Mouse (Mus musculus) liver, embryonic 12.5 days (tissue): ENCODE data around the gene Mitf. TPM values are rescaled to one million over a fixed set of nuclear protein-coding genes. Genes with fewer than 3 reads are reported as not detected.

Source experiments
- ATAC-seq: fragments of 200-750 bp; cut with Nextera tagmentation; 2 replicates; pipeline ENCODE4 v1.8.0; 2017; ENCODE audit warnings: moderate number of reproducible peaks, mild to moderate bottlenecking, moderate library complexity
- H3K27ac ChIP-seq: fragments of 300-500 bp; sonication (generic); 2 replicates; pipeline ENCODE4 v1.5.1; 2016; ENCODE audit warnings: mild to moderate bottlenecking
- H3K27me3 ChIP-seq: fragments of 300-500 bp; sonication (generic); replicated peaks from 2 replicates; pipeline ENCODE4 v1.6.1; 2016; ENCODE audit warnings: mild to moderate bottlenecking, moderate library complexity
- H3K36me3 ChIP-seq: fragments of 300-500 bp; sonication (generic); 2 replicates; pipeline ENCODE4 v1.6.1; 2016; ENCODE audit warnings: mild to moderate bottlenecking, moderate library complexity
- H3K4me1 ChIP-seq: fragments of 300-500 bp; sonication (generic); 2 replicates; pipeline ENCODE4 v1.6.1; 2016
- H3K4me2 ChIP-seq: fragments of 300-500 bp; sonication (generic); 2 replicates; pipeline ENCODE4 v1.6.1; 2016; ENCODE audit warnings: mild to moderate bottlenecking, moderate library complexity
- H3K4me3 ChIP-seq: fragments of 300-500 bp; sonication (generic); 2 replicates; pipeline ENCODE4 v1.5.1; 2016; ENCODE audit warnings: mild to moderate bottlenecking, moderate library complexity
- H3K9ac ChIP-seq: fragments of 300-500 bp; sonication (generic); 2 replicates; pipeline ENCODE4 v1.6.1; 2016; ENCODE audit warnings: mild to moderate bottlenecking, moderate library complexity
- H3K9me3 ChIP-seq: fragments of 300-500 bp; sonication (generic); replicated peaks from 2 replicates; pipeline ENCODE4 v1.6.1; 2016; ENCODE audit warnings: mild to moderate bottlenecking, moderate library complexity
- WGBS: fragments of 180-500 bp; shearing (Covaris S2); methylation state at CpG from one replicate; pipeline ENCODE4 v1.1.7; 2016; ENCODE audit not compliant: insufficient replicate concordance; 5-methylcytosine and 5-hydroxymethylcytosine counted together
- polyA plus RNA-seq: library from polyadenylated mRNA; unstranded; fragments of >200 nt; fragmentation: Nextera tagmentation; extraction: Ambion mirVana; gene quantifications from 2 replicates; pipeline ENCODE4 v1.2.1, GENCODE M21; 2016

Mitf gene
- polyA plus RNA-seq, 1 experiment from 2014 or later: 0.60 TPM

DNA sequence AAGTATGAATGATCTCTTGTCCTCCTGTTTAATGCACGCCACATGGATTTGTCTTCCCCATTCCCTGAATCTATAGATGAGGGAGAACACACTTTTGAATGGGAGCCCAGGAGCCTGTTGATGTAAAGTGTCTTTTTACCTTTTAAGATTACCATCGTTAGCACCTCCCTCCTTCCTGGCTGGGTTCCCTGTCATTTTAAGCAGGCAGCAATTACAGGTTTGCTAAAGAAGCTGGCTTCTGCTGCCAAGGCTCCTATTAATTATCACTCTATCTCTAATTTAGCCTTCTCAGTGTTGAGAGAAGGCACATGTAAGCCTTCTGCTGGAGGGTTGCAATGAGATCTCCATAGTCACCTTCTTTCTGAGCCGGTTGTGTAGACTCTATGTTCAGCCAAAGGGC lies 21.2 kb downstream of the Mitf start:
- Histone ChIP-seq H3K27ac (no peak overlapping the region), H3K9ac (no peak overlapping the region), H3K36me3 (no peaks in the 10 kb centered on the region), H3K4me2 (no peak overlapping the region), H3K9me3 (no peaks in the 10 kb centered on the region), H3K4me1 (no peaks in the 10 kb centered on the region), H3K27me3 (no peaks in the 10 kb centered on the region), H3K4me3 (no peak overlapping the region)
- 67% methylated on average over 3 of the region's 3 CpGs for WGBS
- no peak for ATAC-seq

DNA sequence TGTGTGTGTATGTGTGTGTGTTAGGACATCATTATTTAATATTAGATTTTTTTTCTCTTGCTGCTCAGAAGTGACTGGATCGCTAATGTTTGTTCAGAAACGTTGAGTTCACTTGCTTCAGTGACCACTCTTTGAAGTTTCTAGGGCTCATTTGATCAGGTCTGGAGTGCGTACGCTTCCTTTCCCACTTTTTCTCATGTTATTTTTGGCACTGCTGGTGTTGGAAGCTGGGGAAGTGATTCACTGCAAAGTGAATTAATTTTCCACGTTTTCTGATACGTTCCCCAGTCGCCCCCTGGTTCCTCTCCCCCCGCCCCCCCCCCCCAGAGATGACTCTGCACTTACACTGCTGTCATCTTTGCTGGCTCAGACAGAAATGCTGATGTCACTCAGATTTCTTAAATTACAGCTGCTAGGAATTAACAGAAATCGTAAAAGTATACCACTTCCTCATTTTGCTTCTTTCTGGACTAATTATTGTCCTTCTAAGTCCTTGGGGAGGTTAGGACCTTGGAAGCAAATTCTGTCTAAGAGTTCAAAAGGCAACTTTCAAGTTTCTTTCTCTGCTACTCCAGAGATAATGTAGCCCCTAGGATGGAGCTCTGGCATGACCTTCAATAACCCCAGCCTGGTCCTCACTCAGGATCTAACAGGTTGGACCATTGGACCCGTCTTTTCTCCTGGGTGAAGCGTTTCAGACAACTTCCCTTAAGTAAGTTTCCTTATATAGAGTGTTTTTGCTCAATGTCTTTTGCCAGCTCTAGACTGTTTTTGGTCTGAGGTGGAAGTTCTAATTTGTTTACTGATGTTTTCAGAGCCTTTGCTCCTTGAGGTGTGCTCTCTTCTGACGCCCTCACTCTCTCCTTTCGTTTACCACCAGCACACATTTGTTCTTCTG lies 22.2 kb downstream of the Mitf start:
- no peak overlapping the region for H3K9ac ChIP-seq
- no peaks in the 10 kb centered on the region for H3K9me3 ChIP-seq
- H3K4me3 ChIP-seq: no peak overlapping the region
- no peak for ATAC-seq
- H3K27me3 ChIP-seq: no peaks in the 10 kb centered on the region
- H3K4me1 ChIP-seq: no peaks in the 10 kb centered on the region
- H3K36me3 ChIP-seq: no peaks in the 10 kb centered on the region
- H3K4me2 ChIP-seq: no peak overlapping the region
- H3K27ac ChIP-seq: no peak overlapping the region
- WGBS: 41% methylated on average over 13 of the region's 13 CpGs

DNA sequence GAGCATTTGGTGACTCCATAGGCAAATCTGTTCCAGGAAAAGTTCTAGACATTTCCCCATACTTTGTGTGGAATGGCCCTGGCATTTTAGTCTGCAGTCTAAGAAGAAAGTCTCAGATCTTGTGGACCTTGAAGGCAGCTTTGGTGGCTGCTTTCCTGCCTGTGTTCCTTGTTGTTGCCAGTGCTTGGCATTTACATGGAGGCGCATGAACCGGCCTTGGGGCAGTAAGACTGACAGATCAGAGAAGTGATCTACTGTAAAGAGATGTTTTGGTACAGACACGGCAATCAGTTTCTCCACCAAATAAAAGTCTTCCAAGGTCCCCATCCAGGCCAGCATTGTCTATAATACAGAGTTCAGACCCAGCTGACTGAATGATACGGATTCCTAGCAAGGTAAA lies 25.6 kb downstream of the Mitf start:
- H3K36me3 ChIP-seq: no peaks in the 10 kb centered on the region
- no peak overlapping the region for H3K4me2 ChIP-seq
- no peak for ATAC-seq
- H3K9ac ChIP-seq: no peak overlapping the region
- H3K4me3 ChIP-seq: no peak overlapping the region
- no peak overlapping the region for H3K27ac ChIP-seq
- H3K27me3 ChIP-seq: no peaks in the 10 kb centered on the region
- H3K4me1 ChIP-seq: no peaks in the 10 kb centered on the region
- 66% methylated on average over 4 of the region's 4 CpGs for WGBS
- H3K9me3 ChIP-seq: no peaks in the 10 kb centered on the region

DNA sequence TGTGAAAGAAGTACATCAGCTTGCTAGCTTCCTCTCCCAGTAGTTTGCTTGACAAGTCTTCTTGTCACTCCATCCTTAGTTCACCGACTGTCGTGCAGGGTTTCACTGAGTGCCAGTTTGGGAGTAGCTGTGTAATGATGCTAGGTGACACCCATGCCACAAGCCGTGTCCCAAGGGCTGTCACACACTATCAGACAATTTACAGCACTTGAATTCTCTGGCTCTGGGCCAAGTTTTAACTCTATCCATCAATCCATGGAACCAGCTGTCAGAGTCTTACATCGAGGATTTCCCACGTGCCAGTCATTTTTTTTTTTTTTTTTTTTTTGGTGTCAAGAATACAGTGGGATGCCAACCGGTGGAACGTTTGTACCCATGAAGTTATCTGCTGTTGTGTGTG lies 29.3 kb downstream of the Mitf start:
- Histone ChIP-seq H3K27me3 (no peaks in the 10 kb centered on the region), H3K27ac (no peak overlapping the region), H3K4me1 (no peaks in the 10 kb centered on the region), H3K9me3 (no peaks in the 10 kb centered on the region), H3K4me2 (no peak overlapping the region), H3K4me3 (no peak overlapping the region), H3K36me3 (no peaks in the 10 kb centered on the region), H3K9ac (no peak overlapping the region)
- no peak for ATAC-seq
- 74% methylated on average over 7 of the region's 7 CpGs for WGBS

DNA sequence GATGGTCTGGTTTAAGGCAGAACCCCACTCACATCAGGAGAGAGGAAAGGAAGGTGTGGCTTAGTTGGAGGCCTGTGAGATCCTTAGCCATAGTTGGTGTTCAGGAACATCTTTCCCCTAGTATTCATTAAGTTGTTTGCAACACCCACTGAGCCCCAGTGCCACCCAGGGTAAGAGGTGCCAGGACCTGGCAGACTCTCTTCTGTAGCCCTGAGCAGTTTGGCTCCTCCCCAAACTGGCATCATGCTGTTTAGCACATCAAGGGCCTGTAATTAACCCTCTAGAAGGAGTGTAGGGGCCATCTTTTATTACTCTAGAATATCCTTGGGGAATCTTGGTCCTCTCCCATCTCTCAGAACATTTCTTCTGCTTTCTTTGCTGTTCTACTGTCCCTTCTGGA lies 30.9 kb downstream of the Mitf start:
- Histone ChIP-seq H3K27me3 (no peaks in the 10 kb centered on the region), H3K36me3 (no peaks in the 10 kb centered on the region), H3K4me3 (no peak overlapping the region), H3K4me1 (no peaks in the 10 kb centered on the region), H3K9ac (no peak overlapping the region), H3K27ac (no peak overlapping the region), H3K4me2 (no peak overlapping the region), H3K9me3 (no peaks in the 10 kb centered on the region)
- no peak for ATAC-seq

DNA sequence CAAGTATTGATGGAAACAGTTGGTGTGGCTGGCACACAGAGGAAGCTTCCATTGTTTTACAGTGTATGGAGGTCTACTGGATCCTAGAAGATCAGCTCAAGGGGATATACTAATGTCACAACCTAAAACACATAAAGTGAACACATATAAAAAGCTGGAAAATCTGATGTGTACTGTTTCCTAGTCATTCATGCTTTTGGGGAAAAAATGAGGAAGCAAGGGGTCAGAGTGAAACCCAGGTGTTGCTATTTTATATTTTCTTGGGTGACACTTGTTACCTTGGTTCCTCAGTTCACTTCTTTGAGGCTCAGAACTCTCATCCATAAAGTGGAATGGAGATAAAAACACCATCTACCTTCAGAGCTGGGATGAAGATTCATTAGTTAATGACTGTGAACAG lies 32.7 kb downstream of the Mitf start:
- Histone ChIP-seq H3K4me1 (no peaks in the 10 kb centered on the region), H3K4me3 (no peak overlapping the region), H3K36me3 (no peaks in the 10 kb centered on the region), H3K27me3 (no peaks in the 10 kb centered on the region), H3K9ac (no peak overlapping the region), H3K4me2 (no peak overlapping the region), H3K27ac (no peak overlapping the region), H3K9me3 (no peaks in the 10 kb centered on the region)
- no peak for ATAC-seq

DNA sequence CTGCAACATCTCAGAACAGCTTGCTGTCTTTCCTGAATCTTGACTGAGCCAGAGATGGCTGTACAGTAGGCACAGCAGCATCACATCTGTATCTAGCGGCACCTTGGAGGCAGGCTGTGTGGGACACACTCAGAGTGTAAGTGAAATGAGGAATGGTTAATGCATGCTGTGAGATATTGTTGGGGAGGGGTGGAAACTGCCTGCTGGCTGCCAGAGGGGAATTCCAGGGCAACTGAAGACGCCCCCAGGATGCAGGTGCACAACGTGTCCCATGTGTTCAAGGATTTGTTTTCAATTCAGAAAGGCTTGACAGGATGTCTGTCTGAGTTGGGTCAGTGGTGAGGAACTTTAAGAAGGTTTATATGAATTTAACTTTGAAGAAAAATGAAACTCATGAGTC lies 37.3 kb downstream of the Mitf start:
- 62% methylated on average over 3 of the region's 3 CpGs for WGBS
- no peaks in the 10 kb centered on the region for H3K9me3 ChIP-seq
- H3K27me3 ChIP-seq: no peaks in the 10 kb centered on the region
- no peak overlapping the region for H3K4me3 ChIP-seq
- ATAC-seq: no peak
- no peak overlapping the region for H3K27ac ChIP-seq
- H3K36me3 ChIP-seq: no peaks in the 10 kb centered on the region
- no peak overlapping the region for H3K9ac ChIP-seq
- no peaks in the 10 kb centered on the region for H3K4me1 ChIP-seq
- no peak overlapping the region for H3K4me2 ChIP-seq

GRCm38 (mm10) chr6:97848191-97848857 lies 41.5 kb downstream of the Mitf start:
- Histone ChIP-seq H3K36me3 (no peaks in the 10 kb centered on the region), H3K27me3 (no peaks in the 10 kb centered on the region), H3K4me2 (no peak overlapping the region), H3K9ac (no peak overlapping the region), H3K9me3 (no peaks in the 10 kb centered on the region), H3K4me3 (no peak overlapping the region), H3K27ac (no peak overlapping the region), H3K4me1 (no peaks in the 10 kb centered on the region)
- no peak for ATAC-seq
- 63% methylated on average over 9 of the region's 9 CpGs for WGBS

DNA sequence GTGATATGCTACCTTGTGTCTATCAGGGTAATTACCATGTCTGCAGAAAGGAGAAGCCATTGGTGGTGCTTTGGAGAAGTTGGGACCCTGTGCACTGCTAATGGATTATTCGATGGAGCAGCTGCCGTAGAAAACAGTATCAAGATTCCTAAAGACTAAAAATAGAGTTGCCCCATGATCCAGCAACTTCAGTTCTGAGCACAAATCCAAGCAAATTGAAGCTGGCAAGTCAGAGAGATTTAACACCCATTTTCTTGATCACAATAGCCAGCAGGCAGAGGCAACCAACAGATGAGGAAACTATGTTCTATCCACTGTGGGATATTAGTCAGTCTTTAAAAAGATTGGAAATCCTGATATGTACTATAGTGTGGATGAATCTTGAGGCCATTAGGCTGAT lies 47.4 kb downstream of the Mitf start:
- Histone ChIP-seq H3K27ac (no peak overlapping the region), H3K9me3 (no peaks in the 10 kb centered on the region), H3K36me3 (no peaks in the 10 kb centered on the region), H3K4me1 (no peaks in the 10 kb centered on the region), H3K27me3 (no peaks in the 10 kb centered on the region), H3K9ac (no peak overlapping the region), H3K4me3 (no peak overlapping the region), H3K4me2 (no peak overlapping the region)
- 80% methylated on average over 2 of the region's 2 CpGs for WGBS
- no peak for ATAC-seq

DNA sequence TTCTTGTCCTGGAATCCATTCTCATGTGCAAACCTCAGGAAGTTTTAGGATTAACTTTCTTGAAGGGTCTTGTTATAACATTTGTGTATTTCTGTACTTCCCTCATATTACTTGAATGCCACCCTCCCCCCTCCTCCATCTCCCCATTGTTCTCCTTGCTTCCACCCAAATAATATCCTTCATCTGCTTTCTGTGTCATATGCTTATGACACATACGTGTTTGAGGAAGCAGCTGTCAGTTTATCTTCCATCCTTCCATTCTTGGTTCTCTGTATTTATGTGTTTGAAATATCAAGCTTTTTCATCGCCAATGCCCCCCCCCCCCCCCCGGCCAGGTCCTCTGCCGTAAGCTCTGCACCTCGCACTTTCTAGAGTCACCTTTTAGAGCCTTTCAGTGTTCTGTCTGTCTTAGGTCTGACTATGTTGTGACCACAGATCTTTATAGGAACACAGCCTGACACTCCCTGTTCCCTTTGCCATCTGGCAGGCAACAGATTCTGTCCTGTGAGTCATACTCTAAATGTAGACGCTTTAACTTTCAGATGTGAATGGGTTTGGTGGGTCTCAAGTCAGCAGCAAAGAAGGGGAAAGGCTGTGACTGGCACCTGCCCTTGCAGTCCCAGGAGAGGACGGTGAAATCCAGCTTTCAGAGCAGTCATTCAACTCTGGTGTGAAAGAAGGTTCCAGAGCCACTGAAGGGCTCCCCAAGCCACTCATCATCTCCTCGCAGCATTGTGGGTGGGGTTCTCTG lies 48.7 kb downstream of the Mitf start:
- 66% methylated on average over 8 of the region's 8 CpGs for WGBS
- Histone ChIP-seq H3K27ac (no peak overlapping the region), H3K36me3 (no peaks in the 10 kb centered on the region), H3K4me2 (no peak overlapping the region), H3K9me3 (no peaks in the 10 kb centered on the region), H3K4me1 (no peaks in the 10 kb centered on the region), H3K27me3 (no peaks in the 10 kb centered on the region), H3K4me3 (no peak overlapping the region), H3K9ac (no peak overlapping the region)
- no peak for ATAC-seq

DNA sequence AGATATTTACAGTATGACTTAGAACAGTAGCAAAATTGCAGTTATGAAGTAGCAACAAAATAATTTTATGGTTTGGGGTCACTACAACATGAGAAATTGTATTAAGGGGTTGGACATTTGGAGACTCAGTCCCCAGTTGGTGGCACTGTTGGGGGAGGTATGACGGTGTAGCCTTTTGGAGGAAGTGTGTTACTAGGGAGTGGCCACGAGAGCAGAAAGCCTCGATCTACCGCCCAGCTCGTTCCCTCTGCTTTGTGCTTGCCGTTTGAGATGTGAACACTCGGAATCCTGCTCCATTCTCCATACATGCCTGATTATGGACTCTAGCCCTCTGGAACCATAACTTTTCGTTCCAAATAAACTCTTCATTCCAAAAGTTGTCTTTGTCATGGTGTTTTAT lies 49.6 kb downstream of the Mitf start:
- Histone ChIP-seq H3K36me3 (no peaks in the 10 kb centered on the region), H3K9ac (no peak overlapping the region), H3K4me2 (no peak overlapping the region), H3K27me3 (no peaks in the 10 kb centered on the region), H3K9me3 (no peaks in the 10 kb centered on the region), H3K4me1 (no peaks in the 10 kb centered on the region), H3K4me3 (no peak overlapping the region), H3K27ac (no peak overlapping the region)
- WGBS: 36% methylated on average over 8 of the region's 8 CpGs
- ATAC-seq: no peak

- H3K4me2 ChIP-seq: no peak overlapping the region
- H3K4me1 ChIP-seq: no peaks in the 10 kb centered on the region
- no peaks in the 10 kb centered on the region for H3K36me3 ChIP-seq
- H3K27me3 ChIP-seq: no peaks in the 10 kb centered on the region
- no peak for ATAC-seq
- H3K9me3 ChIP-seq: no peaks in the 10 kb centered on the region
- H3K27ac ChIP-seq: no peak overlapping the region
- no peak overlapping the region for H3K9ac ChIP-seq
- WGBS: 45% methylated on average over 3 of the region's 3 CpGs
- H3K4me3 ChIP-seq: no peak overlapping the region
These were observed 50.8 kb downstream of the Mitf start for GRCm38 (mm10) chr6:97857690-97858089.
